Mouse (Mus musculus) mesoderm, embryonic 11.5 days (tissue): ENCODE measurements at regions not wholly inside any gene's neighbourhood (a gene's known extent, or its start where the extent isn't known, plus 50 kb on each side); places are given as distances from the start of the nearest gene placed in this dataset.
A peak's percentile ranks its signal among the peaks of the same experiment; 100 is the strongest.
"Not testable (repeated sequence)": the region's sequence is repeated elsewhere in the genome, so short reads cannot be mapped to it uniquely, and the experiment has no call there.

ENCODE experiments used
- DNase-seq: peaks from one replicate; pipeline ENCODE4 v3.0.0-alpha.2; 2012; ENCODE audit warnings: low read depth, low spot score

DNA sequence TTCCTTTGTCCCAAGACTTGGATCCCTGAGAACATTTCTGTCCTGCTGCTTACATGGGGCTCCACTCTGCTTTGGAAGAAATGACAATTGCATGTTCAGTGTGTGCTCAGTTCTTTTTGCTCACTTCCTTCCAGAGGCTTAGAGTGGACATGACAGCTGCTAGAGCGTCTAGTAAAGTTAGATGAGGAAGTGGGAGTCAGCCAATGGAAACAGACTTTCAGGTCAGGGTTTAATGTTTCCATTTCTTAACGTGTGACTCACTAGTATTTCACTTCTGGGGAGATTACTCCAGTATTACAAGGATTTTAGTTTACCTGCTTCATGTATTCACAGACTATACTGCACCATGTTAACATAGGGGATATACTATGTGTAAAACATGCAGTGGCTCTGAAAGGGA lies 759.3 kb upstream of the Gm38303 start:
- no peak for DNase-seq

DNA sequence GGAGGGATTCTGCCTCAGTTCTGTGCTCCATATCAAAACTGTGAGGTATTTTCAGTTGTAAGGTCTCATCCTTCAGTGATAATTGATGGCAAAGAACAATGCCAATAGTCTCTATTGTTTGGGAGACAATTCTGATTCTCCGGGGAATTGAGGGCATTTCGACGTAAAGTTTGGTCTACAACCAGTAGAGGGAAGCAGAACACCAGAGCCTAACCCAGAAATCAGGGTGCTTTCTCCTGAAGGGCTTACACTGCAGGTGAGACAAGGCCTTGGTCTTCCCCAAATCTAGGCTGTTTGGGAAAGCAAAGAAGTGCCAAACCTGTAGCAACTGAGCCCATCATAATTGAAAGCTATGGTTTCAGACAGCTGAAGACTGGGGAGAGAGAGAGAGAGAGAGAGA lies 758.7 kb upstream of the Gm38303 start:
- no peak for DNase-seq

DNA sequence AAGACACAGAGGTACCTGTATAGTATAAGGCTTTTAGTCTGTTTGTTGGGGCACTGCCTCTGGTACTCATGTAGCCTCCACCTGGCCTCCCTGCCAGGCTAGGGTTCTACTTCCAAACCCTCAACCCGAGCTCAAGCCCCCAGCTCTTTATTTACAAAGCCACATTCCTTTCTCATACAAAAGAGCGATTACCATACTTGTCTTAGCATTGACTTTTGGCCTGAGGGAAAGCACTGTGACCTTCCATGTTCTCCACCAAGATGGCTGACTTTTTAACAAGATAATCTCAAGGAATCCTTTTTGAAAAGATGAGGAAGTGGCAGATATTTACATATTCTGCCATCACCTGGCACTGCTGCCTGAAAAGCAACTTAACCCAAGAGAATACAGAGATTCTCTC lies 747.8 kb upstream of the Gm38303 start:
- no peak for DNase-seq

DNA sequence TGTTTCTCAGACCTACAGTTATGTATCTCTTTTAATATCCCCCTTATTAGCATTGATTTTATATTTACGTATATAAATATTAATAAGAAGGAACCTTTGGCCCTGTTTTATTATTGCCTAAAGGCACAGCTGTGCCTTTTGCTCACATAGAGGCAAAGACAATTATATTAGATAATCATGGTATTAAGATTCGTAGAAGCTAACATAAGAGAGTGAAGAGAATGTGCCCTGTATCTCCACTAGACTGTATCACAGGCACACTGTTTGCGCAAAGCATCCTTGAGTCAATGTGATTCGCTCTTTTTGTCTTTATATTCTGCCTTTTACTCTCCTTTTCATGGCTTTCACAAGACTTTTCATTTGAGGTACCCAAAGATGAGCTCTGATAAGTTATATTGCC lies 738.5 kb upstream of the Gm38303 start:
- DNase-seq, result no peak

DNA sequence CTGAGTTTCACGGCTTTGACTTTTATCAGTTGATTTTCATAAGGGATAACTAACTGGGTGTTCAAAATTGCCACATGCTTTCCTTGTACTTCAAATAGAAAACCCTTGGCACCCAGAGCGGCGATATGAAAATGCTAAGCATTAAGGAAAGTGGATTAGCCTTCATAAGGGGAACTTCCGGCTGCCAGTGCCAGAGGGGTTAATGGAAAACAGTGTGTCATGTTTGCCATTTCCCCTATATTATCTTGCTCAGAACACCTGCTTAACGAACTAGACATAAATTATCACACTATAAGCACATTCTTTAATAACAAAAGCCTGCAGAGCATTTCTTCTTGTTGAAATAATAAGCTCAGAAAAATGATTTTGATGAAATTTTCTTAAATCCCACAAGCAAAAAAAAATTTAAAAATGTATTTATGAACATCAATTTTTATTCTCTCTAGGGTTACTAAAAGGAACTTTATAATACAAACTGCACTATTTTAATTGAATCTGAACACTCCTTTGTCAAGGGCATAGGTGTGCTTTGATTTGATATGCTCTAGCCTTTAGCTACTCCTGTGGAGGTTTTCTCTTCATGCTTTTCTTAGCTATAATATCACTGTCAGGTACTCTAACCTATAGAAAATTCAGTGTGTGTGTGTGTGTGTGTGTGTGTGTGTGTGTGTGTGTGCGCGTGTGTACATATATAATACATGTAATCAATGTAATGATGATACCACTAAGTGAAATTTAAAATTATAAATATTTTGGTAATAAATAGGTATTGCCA lies 699.7 kb upstream of the Gm38303 start:
- no peak for DNase-seq

DNA sequence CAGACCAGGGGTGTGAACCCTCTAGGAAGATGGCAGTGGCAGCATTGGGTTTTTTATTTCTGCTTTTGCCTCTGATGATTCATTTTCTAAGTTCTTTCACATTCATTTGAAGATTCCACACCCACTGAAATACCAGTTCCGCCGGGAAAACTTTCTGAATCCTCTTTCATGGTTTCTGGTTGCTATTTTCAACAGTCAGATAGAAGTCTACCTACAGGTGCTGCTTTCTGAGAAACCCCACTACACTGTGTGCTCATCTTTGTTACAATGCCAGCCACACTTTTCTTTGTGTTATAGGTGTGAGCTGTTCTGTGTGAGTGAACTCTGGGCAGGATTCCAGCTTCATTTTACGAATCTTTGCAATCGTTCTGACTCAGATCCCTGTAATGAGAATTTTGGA lies 694.5 kb upstream of the Gm38303 start:
- no peak for DNase-seq

DNA sequence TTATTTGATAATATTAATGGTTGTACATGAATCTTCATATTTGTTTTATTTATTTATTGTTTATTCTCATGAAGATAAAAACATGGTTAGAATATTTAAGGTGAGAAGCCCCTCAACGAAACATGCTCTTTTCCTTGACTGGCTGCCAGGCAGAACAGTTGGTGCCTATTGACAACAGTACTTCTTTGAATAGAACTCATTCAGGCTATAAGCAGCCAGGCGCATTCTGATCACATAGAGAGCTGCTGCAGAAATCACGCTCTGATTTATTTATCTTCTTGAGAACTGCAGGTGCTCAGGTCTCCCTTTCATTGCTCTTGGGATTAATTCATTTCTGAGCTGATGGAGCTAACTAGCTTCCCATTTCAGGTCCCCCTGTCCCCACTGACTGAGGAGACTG lies 688.9 kb upstream of the Gm38303 start:
- no peak for DNase-seq

DNA sequence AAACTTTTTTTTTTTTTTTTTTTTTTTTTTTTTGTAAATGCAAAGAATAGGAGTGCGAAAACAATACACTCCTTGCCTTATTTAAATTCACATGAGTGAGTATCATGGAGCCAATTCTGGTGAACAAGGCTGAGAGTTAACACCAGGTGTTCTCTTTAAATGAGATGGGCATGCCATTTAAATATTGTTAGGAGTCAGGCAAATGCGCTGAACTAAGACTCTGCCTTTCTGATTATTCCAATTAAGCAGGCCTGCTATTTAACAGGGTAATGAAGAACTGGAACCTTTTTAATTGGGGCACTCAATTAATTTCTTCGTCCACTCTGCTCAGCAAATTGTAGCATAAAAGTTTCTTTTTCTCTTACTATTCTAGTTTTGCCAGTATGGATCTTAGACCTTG lies 684.6 kb upstream of the Gm38303 start:
- no peak for DNase-seq

DNA sequence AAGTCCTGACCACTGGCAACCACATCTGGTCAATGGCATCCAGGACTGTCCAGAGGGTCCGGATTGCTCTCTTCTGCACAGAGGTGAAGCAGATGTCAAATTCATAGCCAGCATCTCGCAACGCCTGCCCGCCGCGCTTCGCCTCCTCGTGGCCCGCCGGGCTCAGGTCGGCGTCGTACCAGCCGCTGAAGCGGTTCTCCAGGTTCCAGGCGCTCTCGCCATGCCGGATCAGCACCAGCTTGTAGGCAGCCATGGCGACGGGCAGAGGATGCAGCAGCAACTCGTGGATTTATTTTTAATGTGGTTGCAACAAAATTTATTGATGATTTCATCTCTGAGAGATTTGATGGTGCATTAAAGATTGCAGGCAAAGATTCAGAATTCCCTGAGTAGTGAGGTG lies 679.4 kb upstream of the Gm38303 start:
- DNase-seq, result not testable (repeated sequence)

DNA sequence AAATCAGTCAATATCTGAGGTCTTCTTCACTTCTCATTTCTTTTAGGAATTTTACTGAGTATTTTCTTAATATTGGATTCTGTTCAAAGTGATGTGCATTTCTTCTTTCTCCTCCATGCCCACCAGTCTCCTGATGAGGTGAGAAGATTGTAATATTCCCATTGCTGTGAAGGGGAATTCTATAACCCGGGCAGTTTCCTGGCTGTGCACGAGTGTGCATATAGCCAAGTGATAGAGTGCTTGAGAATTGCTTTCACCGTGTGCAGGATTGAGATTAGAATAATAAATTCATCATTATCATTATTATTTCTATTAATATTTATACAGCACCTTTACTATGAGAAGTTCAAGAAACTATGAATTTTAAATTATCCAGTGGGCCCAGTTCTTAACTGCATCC lies 671.9 kb upstream of the Gm38303 start:
- no peak for DNase-seq

DNA sequence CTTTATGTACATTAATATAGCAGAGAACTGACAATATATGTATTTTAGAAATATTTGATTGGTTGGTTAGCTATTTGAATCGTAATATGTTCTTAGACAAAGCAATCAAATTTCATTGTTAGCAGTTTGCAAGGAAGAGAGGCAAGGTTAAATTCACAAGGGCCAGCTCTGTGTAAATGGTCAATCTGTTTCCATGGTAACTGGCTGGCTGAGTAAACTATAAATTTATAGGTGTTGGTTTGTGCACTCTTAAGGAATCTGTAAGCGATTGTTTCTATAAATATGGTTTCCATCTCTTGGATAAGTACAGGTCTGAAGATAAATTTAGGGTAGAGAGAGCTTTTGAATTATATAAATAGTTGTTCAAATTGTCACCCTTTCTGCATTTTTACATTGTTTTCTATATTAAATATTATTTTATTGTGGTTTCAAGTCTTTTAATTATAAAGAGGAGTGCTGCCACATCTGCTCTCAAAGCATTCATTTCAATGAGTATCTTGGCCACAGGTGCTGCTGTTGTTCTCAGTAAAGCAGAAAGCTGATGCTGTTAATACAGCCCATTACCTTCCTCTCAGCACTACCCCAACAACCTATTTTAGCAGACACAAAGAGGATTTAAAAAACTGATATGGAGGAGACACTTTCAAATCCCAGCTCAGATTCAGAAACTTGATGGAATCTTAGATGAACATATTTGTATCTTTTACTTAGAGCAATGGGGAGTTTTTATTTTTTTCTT lies 671.2 kb upstream of the Gm38303 start:
- DNase-seq, result no peak

DNA sequence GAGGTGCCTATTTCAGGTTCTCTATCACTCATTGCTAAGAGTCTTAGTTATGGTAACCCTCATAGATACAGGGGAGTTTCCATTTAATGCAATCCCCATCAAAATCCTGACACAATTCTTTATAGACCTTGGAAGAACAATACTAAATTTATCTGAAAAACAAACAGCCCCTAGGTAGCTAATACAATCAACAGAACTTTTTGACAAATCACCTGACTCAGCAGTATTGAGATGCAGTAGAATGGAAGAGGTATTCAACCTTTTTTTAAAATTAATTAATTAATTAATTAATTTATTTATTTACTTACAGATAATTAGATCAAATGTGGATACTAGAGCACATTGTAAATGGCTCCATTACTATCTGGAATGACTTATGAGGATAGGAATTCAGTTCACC lies 643.5 kb upstream of the Gm38303 start:
- DNase-seq, result no peak

DNA sequence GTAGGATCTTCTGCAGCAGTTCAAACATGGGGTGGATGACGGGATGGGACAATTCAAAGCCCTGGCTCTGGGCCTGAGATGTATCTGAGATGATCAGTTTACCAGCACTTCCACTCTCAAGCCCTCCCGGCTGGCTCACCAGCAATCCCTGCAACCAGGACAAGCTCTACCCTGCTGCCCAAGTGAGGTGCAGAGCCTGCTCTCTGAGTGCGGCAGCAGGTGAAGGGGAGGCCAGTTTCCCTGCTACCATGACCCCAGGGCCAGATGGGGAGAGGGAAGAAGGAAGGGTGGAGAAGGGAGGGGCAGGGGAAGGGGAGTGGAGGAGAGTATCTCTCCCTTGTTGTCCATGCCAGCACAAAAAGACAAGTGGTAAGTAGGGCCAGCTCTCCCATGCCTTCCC lies 638.9 kb upstream of the Gm38303 start:
- DNase-seq, result no peak

DNA sequence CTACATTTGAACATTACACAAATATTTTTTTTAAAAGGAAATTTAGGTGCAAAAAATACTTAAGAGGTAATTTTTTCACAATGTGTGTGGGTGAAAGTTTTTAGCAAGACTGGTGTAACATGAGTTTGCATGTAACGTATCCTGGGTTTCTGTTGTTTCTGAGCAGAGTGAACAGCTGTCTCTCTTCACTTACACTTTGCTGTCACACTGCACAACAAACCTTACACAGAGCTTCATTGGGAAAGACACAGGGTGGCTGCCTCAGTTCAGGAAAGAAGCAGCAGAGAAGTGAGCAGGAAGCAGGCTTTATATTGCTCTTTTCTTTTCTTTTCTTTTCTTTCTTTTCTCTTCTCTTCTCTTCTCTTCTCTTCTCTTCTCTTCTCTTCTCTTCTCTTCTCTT lies 617.1 kb upstream of the Gm38303 start:
- DNase-seq, result no peak

DNA sequence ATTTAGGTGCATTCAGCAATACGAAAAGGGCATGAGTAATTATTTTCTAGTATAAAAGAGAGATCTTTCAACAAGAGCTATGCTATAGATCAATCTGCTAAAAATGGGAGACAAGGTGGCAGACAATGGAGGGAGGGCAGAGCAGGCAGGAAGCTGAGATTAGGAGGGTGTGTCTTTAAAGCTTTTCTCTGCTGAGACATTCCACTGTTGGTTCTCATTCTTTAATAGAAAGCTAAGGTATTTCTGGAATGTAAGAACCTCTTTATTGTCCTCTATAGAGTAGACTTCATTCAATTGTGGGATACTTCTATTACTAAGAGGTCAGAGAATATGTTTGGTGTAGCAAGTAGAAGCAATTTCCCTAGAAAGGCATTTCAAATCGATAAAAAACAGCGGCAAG lies 581.6 kb upstream of the Gm38303 start:
- DNase-seq, result peak; percentile 3

DNA sequence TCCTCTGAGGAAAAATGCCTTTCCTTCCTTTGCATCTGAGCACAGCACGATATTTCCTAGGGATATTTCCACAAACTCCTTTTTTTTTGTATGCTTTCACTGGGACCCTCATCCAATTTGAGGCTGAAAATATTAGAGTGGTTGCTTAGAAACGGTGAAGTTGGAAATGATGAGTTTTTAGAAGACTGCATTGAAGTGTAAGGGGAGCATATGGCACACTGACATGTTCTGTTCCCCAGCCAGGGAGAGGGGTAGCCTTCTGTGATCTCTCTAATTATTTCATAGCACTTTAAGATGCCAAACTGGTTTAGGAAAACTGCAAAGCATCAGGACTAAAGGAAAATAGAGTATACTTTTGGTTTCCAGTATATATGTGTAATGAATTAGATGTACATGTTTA lies 556.5 kb upstream of the Gm38303 start:
- no peak for DNase-seq
